Mouse (Mus musculus) C2C12 (cell line): ENCODE results near the gene Myh8.

Source experiments
- CEBPB ChIP-seq: IDR thresholded peaks from one replicate; pipeline ENCODE4 v1.6.1; 2011; ENCODE audit warnings: low read depth, mild to moderate bottlenecking, control low read depth, moderate library complexity
- CTCF ChIP-seq: IDR thresholded peaks from one replicate; pipeline ENCODE4 v1.5.1; 2011; ENCODE audit not compliant: control insufficient read depth, insufficient read depth, insufficient read length
- FOSL1 ChIP-seq: IDR thresholded peaks from one replicate; pipeline ENCODE4 v1.8.0; 2011; ENCODE audit warnings: mild to moderate bottlenecking, low read length; ENCODE audit not compliant: poor library complexity, insufficient read depth, severe bottlenecking
- MAX ChIP-seq: IDR thresholded peaks from one replicate; pipeline ENCODE4 v1.6.1; 2011; ENCODE audit warnings: mild to moderate bottlenecking, control low read depth
- MYOD1 ChIP-seq: IDR thresholded peaks from one replicate; pipeline ENCODE4 v1.6.1; 2011; ENCODE audit warnings: low read depth; ENCODE audit not compliant: control insufficient read depth, insufficient read length
- MYOG ChIP-seq: IDR thresholded peaks from one replicate; pipeline ENCODE4 v1.6.1; 2011; ENCODE audit not compliant: control insufficient read depth, insufficient read length; ENCODE audit errors: extremely low read depth
- USF1 ChIP-seq: IDR thresholded peaks from one replicate; pipeline ENCODE4 v1.6.1; 2011; ENCODE audit warnings: low read depth, mild to moderate bottlenecking, control low read depth, moderate library complexity

- TF ChIP-seq USF1 (no peak), CTCF (no peak), MAX (no peak), CEBPB (no peak), MYOG (no peak), MYOD1 (no peak), FOSL1 (no peak)
Observed at GRCm38 (mm10) chr11:67276601-67277174, at the start of gene Myh8.
